Mouse (Mus musculus): ENCODE results near the gene Lrrc25. TPM values are rescaled to one million over a fixed set of nuclear protein-coding genes. Genes with fewer than 3 reads are reported as not detected.

Gene Lrrc25
- polyA plus RNA-seq, 1 experiment, result 1.4 TPM

GRCm38 (mm10) chr8:70611849-70612248, 4.1 kb upstream of the Lrrc25 start:
- TF ChIP-seq POLR2A (IDR thresholded peaks at IDR 0.05; ENCODE audit: extremely low read depth, insufficient read depth, low read length), result no peak
- peak; percentile 96 for TF ChIP-seq CTCF (IDR thresholded peaks at IDR 0.05; ENCODE audit: extremely low read depth, insufficient read depth, low read length)
- H3K4me1 ChIP-seq (ENCODE audit: control insufficient read depth, insufficient read depth, low read length), result peaks cover 6% of the 10 kb centered on the region
- peak overlapping the region; percentile 63; the same call in 1 of the 2 replicates for H3K27ac ChIP-seq (ENCODE audit: insufficient read depth, low read length)
- peak overlapping the region; percentile 5; the same call in 1 of the 2 replicates for H3K4me3 ChIP-seq (ENCODE audit: insufficient read depth, low read length)

- Histone ChIP-seq H3K27ac (ENCODE audit: insufficient read depth, low read length) (no peak overlapping the region), H3K4me1 (ENCODE audit: control insufficient read depth, insufficient read depth, low read length) (peaks cover 6% of the 10 kb centered on the region), H3K4me3 (ENCODE audit: insufficient read depth, low read length) (no peak overlapping the region)
- no peak for TF ChIP-seq CTCF (IDR thresholded peaks at IDR 0.05; ENCODE audit: extremely low read depth, insufficient read depth, low read length)
- TF ChIP-seq POLR2A (IDR thresholded peaks at IDR 0.05; ENCODE audit: extremely low read depth, insufficient read depth, low read length), result no peak
Observed at GRCm38 (mm10) chr8:70613763-70614162, 2.2 kb upstream of the Lrrc25 start.

- no peak for TF ChIP-seq POLR2A (IDR thresholded peaks at IDR 0.05; ENCODE audit: extremely low read depth, insufficient read depth, low read length)
- TF ChIP-seq CTCF (IDR thresholded peaks at IDR 0.05; ENCODE audit: extremely low read depth, insufficient read depth, low read length), result no peak
- Histone ChIP-seq H3K4me1 (ENCODE audit: control insufficient read depth, insufficient read depth, low read length) (peaks cover 2% of the 10 kb centered on the region; the same call in 1 of the 2 replicates), H3K27ac (ENCODE audit: insufficient read depth, low read length) (no peak overlapping the region), H3K4me3 (ENCODE audit: insufficient read depth, low read length) (no peak overlapping the region)
Observed at GRCm38 (mm10) chr8:70614469-70614868, 1.5 kb upstream of the Lrrc25 start.

- Histone ChIP-seq H3K4me1 (ENCODE audit: control insufficient read depth, insufficient read depth, low read length) (peaks cover 2% of the 10 kb centered on the region; the same call in 1 of the 2 replicates), H3K4me3 (ENCODE audit: insufficient read depth, low read length) (no peak overlapping the region), H3K27ac (ENCODE audit: insufficient read depth, low read length) (no peak overlapping the region)
- TF ChIP-seq POLR2A (IDR thresholded peaks at IDR 0.05; ENCODE audit: extremely low read depth, insufficient read depth, low read length) (no peak), CTCF (IDR thresholded peaks at IDR 0.05; ENCODE audit: extremely low read depth, insufficient read depth, low read length) (no peak)
Observed at GRCm38 (mm10) chr8:70615281-70615680, 674 bp upstream of the Lrrc25 start.

GRCm38 (mm10) chr8:70616645-70617044, 690 bp downstream of the Lrrc25 start:
- Histone ChIP-seq H3K4me3 (ENCODE audit: insufficient read depth, low read length) (no peak overlapping the region), H3K27ac (ENCODE audit: insufficient read depth, low read length) (no peak overlapping the region), H3K4me1 (ENCODE audit: control insufficient read depth, insufficient read depth, low read length) (no peaks in the 10 kb centered on the region)
- TF ChIP-seq CTCF (IDR thresholded peaks at IDR 0.05; ENCODE audit: extremely low read depth, insufficient read depth, low read length), result no peak
- TF ChIP-seq POLR2A (IDR thresholded peaks at IDR 0.05; ENCODE audit: extremely low read depth, insufficient read depth, low read length), result no peak

GRCm38 (mm10) chr8:70617985-70618384, 2.0 kb downstream of the Lrrc25 start:
- H3K27ac ChIP-seq (ENCODE audit: insufficient read depth, low read length), result no peak overlapping the region
- H3K4me1 ChIP-seq (ENCODE audit: control insufficient read depth, insufficient read depth, low read length), result no peaks in the 10 kb centered on the region
- TF ChIP-seq POLR2A (IDR thresholded peaks at IDR 0.05; ENCODE audit: extremely low read depth, insufficient read depth, low read length), result no peak
- TF ChIP-seq CTCF (IDR thresholded peaks at IDR 0.05; ENCODE audit: extremely low read depth, insufficient read depth, low read length), result no peak
- H3K4me3 ChIP-seq (ENCODE audit: insufficient read depth, low read length), result no peak overlapping the region

- no peak overlapping the region for H3K27ac ChIP-seq (ENCODE audit: insufficient read depth, low read length)
- no peaks in the 10 kb centered on the region for H3K4me1 ChIP-seq (ENCODE audit: control insufficient read depth, insufficient read depth, low read length)
- no peak overlapping the region for H3K4me3 ChIP-seq (ENCODE audit: insufficient read depth, low read length)
- TF ChIP-seq POLR2A (IDR thresholded peaks at IDR 0.05; ENCODE audit: extremely low read depth, insufficient read depth, low read length) (no peak), CTCF (IDR thresholded peaks at IDR 0.05; ENCODE audit: extremely low read depth, insufficient read depth, low read length) (no peak)
Observed at GRCm38 (mm10) chr8:70618888-70619334, 3.0 kb downstream of the Lrrc25 start.

- Histone ChIP-seq H3K27ac (ENCODE audit: insufficient read depth, low read length) (no peak overlapping the region), H3K4me1 (ENCODE audit: control insufficient read depth, insufficient read depth, low read length) (no peaks in the 10 kb centered on the region), H3K4me3 (ENCODE audit: insufficient read depth, low read length) (no peak overlapping the region)
- TF ChIP-seq POLR2A (IDR thresholded peaks at IDR 0.05; ENCODE audit: extremely low read depth, insufficient read depth, low read length), result no peak
- no peak for TF ChIP-seq CTCF (IDR thresholded peaks at IDR 0.05; ENCODE audit: extremely low read depth, insufficient read depth, low read length)
Observed at GRCm38 (mm10) chr8:70622220-70622619, 6.3 kb downstream of the Lrrc25 start.

- Histone ChIP-seq H3K4me3 (ENCODE audit: insufficient read depth, low read length) (no peak overlapping the region), H3K4me1 (ENCODE audit: control insufficient read depth, insufficient read depth, low read length) (no peaks in the 10 kb centered on the region), H3K27ac (ENCODE audit: insufficient read depth, low read length) (no peak overlapping the region)
- TF ChIP-seq POLR2A (IDR thresholded peaks at IDR 0.05; ENCODE audit: extremely low read depth, insufficient read depth, low read length), result no peak
- peak; percentile 29; the same call in 1 of the 2 replicates for TF ChIP-seq CTCF (IDR thresholded peaks at IDR 0.05; ENCODE audit: extremely low read depth, insufficient read depth, low read length)
Observed at GRCm38 (mm10) chr8:70625104-70625503, 9.1 kb downstream of the Lrrc25 start.

- no peak for TF ChIP-seq CTCF (IDR thresholded peaks at IDR 0.05; ENCODE audit: extremely low read depth, insufficient read depth, low read length)
- no peak for TF ChIP-seq POLR2A (IDR thresholded peaks at IDR 0.05; ENCODE audit: extremely low read depth, insufficient read depth, low read length)
- Histone ChIP-seq H3K4me1 (ENCODE audit: control insufficient read depth, insufficient read depth, low read length) (no peaks in the 10 kb centered on the region), H3K27ac (ENCODE audit: insufficient read depth, low read length) (no peak overlapping the region), H3K4me3 (ENCODE audit: insufficient read depth, low read length) (no peak overlapping the region)
Observed at GRCm38 (mm10) chr8:70627041-70627440, 11.1 kb downstream of the Lrrc25 start.

All from cortical plate, adult 2 months (tissue).